Mouse (Mus musculus) heart, embryonic 12.5 days (tissue): ENCODE data around the gene Hnrnpa0. TPM values are rescaled to one million over a fixed set of nuclear protein-coding genes. Genes with fewer than 3 reads are reported as not detected.

Source experiments
- ATAC-seq: fragments of 200-750 bp; cut with Nextera tagmentation; 2 replicates; pipeline ENCODE4 v1.8.0; 2017; ENCODE audit warnings: moderate TSS enrichment, moderate library complexity; ENCODE audit not compliant: insufficient number of reproducible peaks, low FRiP score
- H3K27ac ChIP-seq: fragments of 300-500 bp; sonication (generic); 2 replicates; pipeline ENCODE4 v1.5.1; 2016; ENCODE audit warnings: mild to moderate bottlenecking, moderate library complexity; ENCODE audit not compliant: poor library complexity, severe bottlenecking
- H3K27me3 ChIP-seq: fragments of 300-500 bp; sonication (generic); replicated peaks from 2 replicates; pipeline ENCODE4 v1.6.1; 2016; ENCODE audit warnings: mild to moderate bottlenecking, moderate library complexity
- H3K36me3 ChIP-seq: fragments of 300-500 bp; sonication (generic); 2 replicates; pipeline ENCODE4 v1.6.1; 2016; ENCODE audit warnings: mild to moderate bottlenecking, moderate library complexity
- H3K4me1 ChIP-seq: fragments of 300-500 bp; sonication (generic); replicated peaks from 2 replicates; pipeline ENCODE4 v1.6.1; 2016; ENCODE audit warnings: mild to moderate bottlenecking
- H3K4me2 ChIP-seq: fragments of 300-500 bp; sonication (generic); 2 replicates; pipeline ENCODE4 v1.6.1; 2016; ENCODE audit warnings: mild to moderate bottlenecking, moderate library complexity
- H3K4me3 ChIP-seq: fragments of 300-500 bp; sonication (generic); 2 replicates; pipeline ENCODE4 v1.5.1; 2016; ENCODE audit warnings: mild to moderate bottlenecking
- H3K9ac ChIP-seq: fragments of 300-500 bp; sonication (generic); 2 replicates; pipeline ENCODE4 v1.6.1; 2016; ENCODE audit warnings: mild to moderate bottlenecking, moderate library complexity
- H3K9me3 ChIP-seq: fragments of 300-500 bp; sonication (generic); replicated peaks from 2 replicates; pipeline ENCODE4 v1.6.1; 2016; ENCODE audit warnings: mild to moderate bottlenecking, moderate library complexity
- WGBS: fragments of 180-500 bp; shearing (Covaris S2); methylation state at CpG from one replicate; pipeline ENCODE4 v1.1.7; 2016; 5-methylcytosine and 5-hydroxymethylcytosine counted together
- polyA plus RNA-seq: library from polyadenylated mRNA; unstranded; fragments of >200 nt; fragmentation: Nextera tagmentation; extraction: Ambion mirVana; gene quantifications from 2 replicates; pipeline ENCODE4 v1.2.1, GENCODE M21; 2016

Hnrnpa0 gene
- polyA plus RNA-seq: 21.6 and 21.8 TPM in 2 replicates

DNA sequence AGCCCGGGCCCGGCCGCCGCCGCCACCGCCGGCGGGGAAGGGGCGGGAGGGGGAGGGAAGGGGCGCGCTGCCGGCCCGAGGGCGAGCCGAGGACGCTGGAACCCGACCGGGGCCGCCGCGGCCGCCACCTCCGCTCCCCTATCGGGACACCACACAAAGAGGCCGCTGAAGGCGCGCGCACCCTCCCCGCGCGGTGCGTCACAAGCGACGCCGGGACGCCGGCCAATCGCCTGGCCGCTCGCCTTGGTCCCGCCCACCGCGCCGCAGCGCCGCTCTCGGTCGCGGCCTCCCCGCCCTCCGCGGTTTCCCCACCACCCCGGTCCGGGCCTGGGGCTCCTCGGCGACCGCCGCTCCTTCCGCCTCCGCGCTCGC is at the start of gene Hnrnpa0:
TSS of gene Hnrnpa0 (minus strand) at position 161 of the 372 bp plus-strand sequence.
- Histone ChIP-seq H3K36me3 (peaks cover 9% of the 10 kb centered on the region), H3K4me3 (peak within 1 kb of the TSS; percentile 100), H3K9ac (peak within 1 kb of the TSS; percentile 99), H3K9me3 (0 out of 2 replicates have a peak, but pooled peaks cover 3% of the 10 kb centered on the region), H3K27ac (peak within 1 kb of the TSS; percentile 99), H3K27me3 (no peaks in the 10 kb centered on the region), H3K4me1 (peaks cover 28% of the 10 kb centered on the region), H3K4me2 (peak within 1 kb of the TSS; percentile 89)
- WGBS: under 1% methylated on average over 56 of the region's 62 CpGs
- peak; percentile 97 for ATAC-seq

DNA sequence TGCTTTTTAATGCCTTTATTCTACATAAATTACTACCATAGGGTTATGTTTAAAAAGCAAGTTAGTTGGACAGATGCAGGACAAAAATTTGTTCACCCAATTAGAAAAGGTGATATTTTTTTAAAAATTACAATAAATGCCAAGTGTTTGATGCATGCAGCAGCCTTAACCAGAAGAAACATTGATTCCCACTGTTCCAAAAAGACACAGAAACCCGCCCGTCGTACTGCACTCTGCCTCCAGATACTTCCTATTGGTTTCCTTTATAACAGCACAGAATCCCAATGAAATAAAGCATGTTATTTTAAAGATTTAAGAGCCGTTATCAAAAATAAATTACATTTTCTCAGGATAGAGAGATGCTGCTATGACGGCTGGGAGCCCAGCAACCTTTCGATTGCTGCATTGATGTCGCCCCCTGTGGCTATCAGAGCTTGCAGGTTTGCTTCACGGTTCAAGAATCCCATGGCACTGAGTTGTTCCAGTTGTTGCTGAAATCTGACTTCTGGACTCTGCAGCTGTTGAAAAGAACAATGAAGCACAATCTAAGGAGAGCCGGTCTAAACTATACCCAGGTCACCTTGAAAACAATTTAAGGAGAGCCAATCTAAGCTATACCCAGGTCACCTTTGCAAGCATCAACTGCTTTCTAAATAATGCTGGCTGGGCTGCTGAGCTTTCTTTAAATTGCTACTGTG is 49.3 kb upstream of the Hnrnpa0 start:
- 83% methylated on average over 9 of the region's 9 CpGs for WGBS
- no peak for ATAC-seq

GRCm38 (mm10) chr13:58176105-58176504 is 47.7 kb upstream of the Hnrnpa0 start:
- H3K27ac ChIP-seq: no peak overlapping the region
- H3K36me3 ChIP-seq: peaks cover 58% of the 10 kb centered on the region
- no peak overlapping the region for H3K4me3 ChIP-seq
- no peaks in the 10 kb centered on the region for H3K27me3 ChIP-seq
- H3K9me3 ChIP-seq: no peaks in the 10 kb centered on the region
- no peak overlapping the region for H3K4me2 ChIP-seq
- 88% methylated on average over 3 of the region's 3 CpGs for WGBS
- no peak for ATAC-seq
- H3K9ac ChIP-seq: no peak overlapping the region
- 0 out of 2 replicates have a peak, but pooled peaks cover 3% of the 10 kb centered on the region for H3K4me1 ChIP-seq

More for the DNA sequence above, 49.3 kb upstream of the Hnrnpa0 start:
- peaks cover 62% of the 10 kb centered on the region for H3K36me3 ChIP-seq
- H3K4me1 ChIP-seq: 0 out of 2 replicates have a peak, but pooled peaks cover 3% of the 10 kb centered on the region
- H3K4me2 ChIP-seq: no peak overlapping the region
- H3K9ac ChIP-seq: no peak overlapping the region
- H3K4me3 ChIP-seq: no peak overlapping the region
- H3K27ac ChIP-seq: no peak overlapping the region
- H3K9me3 ChIP-seq: no peaks in the 10 kb centered on the region
- no peaks in the 10 kb centered on the region for H3K27me3 ChIP-seq

DNA sequence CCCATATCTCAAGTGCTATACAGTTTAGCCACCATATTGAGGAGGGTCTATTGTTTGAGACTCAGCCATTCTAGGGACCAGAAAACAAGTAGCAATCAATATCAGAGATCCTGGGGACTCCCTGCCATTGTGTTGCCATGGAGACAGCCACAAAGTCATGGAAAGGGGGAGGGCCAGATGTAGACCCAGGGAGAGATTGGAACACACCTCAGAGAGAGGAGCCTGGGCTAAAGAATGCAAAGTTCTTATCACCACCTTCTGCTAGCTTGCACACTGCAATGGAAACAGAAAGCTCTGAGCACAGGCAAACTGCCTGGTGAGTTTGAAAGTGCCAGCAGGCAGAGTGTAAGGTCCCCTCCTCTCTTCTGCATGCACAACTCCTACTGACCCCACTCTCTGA is 39.8 kb upstream of the Hnrnpa0 start:
- Histone ChIP-seq H3K36me3 (peaks cover 34% of the 10 kb centered on the region), H3K9me3 (peaks cover 3% of the 10 kb centered on the region; the same call in 1 of the 2 replicates), H3K4me3 (no peak overlapping the region)

DNA sequence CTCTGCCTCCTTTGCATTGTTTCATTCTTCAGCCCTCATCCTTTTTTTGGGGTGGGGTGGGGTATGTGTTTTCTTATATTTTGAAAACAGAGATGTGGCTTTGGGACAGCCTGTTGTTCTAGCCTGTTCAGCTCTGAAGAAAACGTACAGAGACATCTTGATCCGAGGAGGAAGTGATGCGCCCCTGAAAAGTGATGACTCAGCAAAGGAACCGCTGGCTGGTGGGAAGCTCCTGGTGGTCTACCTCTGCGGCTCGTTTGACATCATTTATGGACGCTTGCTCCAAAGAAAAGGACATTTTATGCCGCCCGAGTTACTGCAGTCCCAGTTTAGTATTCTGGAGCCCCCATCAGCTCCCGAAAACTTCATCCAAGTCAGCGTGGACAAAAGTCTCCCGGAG is 35.0 kb upstream of the Hnrnpa0 start:
- no peak overlapping the region for H3K4me3 ChIP-seq
- no peak overlapping the region for H3K27ac ChIP-seq
- H3K4me2 ChIP-seq: no peak overlapping the region
- ATAC-seq: no peak
- peaks cover 5% of the 10 kb centered on the region for H3K4me1 ChIP-seq
- WGBS: 94% methylated on average over 12 of the region's 12 CpGs
- no peaks in the 10 kb centered on the region for H3K27me3 ChIP-seq
- no peak overlapping the region for H3K9ac ChIP-seq
- H3K9me3 ChIP-seq: peaks cover 15% of the 10 kb centered on the region
- peaks cover 48% of the 10 kb centered on the region for H3K36me3 ChIP-seq

More for the DNA sequence above, 39.8 kb upstream of the Hnrnpa0 start:
- no peaks in the 10 kb centered on the region for H3K27me3 ChIP-seq
- 0 out of 2 replicates have a peak overlapping the region, but pooled peaks have one; percentile 10 for H3K9ac ChIP-seq
- H3K4me1 ChIP-seq: peaks cover 6% of the 10 kb centered on the region
- no peak overlapping the region for H3K4me2 ChIP-seq
- ATAC-seq: no peak
- H3K27ac ChIP-seq: no peak overlapping the region

- Histone ChIP-seq H3K4me2 (no peak overlapping the region), H3K4me3 (no peak overlapping the region), H3K36me3 (peaks cover 47% of the 10 kb centered on the region), H3K9me3 (peaks cover 15% of the 10 kb centered on the region), H3K27ac (no peak overlapping the region), H3K9ac (no peak overlapping the region), H3K27me3 (no peaks in the 10 kb centered on the region), H3K4me1 (peaks cover 12% of the 10 kb centered on the region)
- no peak for ATAC-seq
- 94% methylated on average over 15 of the region's 15 CpGs for WGBS
Measured at GRCm38 (mm10) chr13:58160761-58161160, 32.4 kb upstream of the Hnrnpa0 start.

- 0 out of 2 replicates have a peak overlapping the region, but pooled peaks have one; percentile 18 for H3K27ac ChIP-seq
- no peaks in the 10 kb centered on the region for H3K27me3 ChIP-seq
- peak overlapping the region; percentile 82 for H3K9ac ChIP-seq
- peak overlapping the region; percentile 92 for H3K4me2 ChIP-seq
- peaks cover 15% of the 10 kb centered on the region for H3K9me3 ChIP-seq
- H3K36me3 ChIP-seq: peaks cover 30% of the 10 kb centered on the region
- 9% methylated on average over 16 of the region's 16 CpGs for WGBS
- peak; percentile 52 for ATAC-seq
- H3K4me1 ChIP-seq: peaks cover 12% of the 10 kb centered on the region
- peak overlapping the region; percentile 89 for H3K4me3 ChIP-seq
Measured at GRCm38 (mm10) chr13:58158099-58158912, 29.9 kb upstream of the Hnrnpa0 start.

- H3K9me3 ChIP-seq: peaks cover 13% of the 10 kb centered on the region
- no peaks in the 10 kb centered on the region for H3K27me3 ChIP-seq
- peak; percentile 90 for ATAC-seq
- WGBS: under 1% methylated on average over 30 of the region's 30 CpGs
- peak within 1 kb of the TSS; percentile 57 for H3K27ac ChIP-seq
- H3K36me3 ChIP-seq: peaks cover 25% of the 10 kb centered on the region
- peaks cover 12% of the 10 kb centered on the region for H3K4me1 ChIP-seq
- H3K9ac ChIP-seq: peak within 1 kb of the TSS; percentile 82
- peak within 1 kb of the TSS; percentile 89 for H3K4me3 ChIP-seq
- peak within 1 kb of the TSS; percentile 92 for H3K4me2 ChIP-seq
Measured at GRCm38 (mm10) chr13:58157447-58158098, 29.2 kb upstream of the Hnrnpa0 start, which contains the start of gene Idnk. Gene Idnk (plus strand): TSS chr13:58157649.

GRCm38 (mm10) chr13:58157036-58157435 is 28.7 kb upstream of the Hnrnpa0 start:
- Histone ChIP-seq H3K27me3 (no peaks in the 10 kb centered on the region), H3K4me3 (peak overlapping the region; percentile 89), H3K4me1 (peaks cover 12% of the 10 kb centered on the region), H3K36me3 (peaks cover 21% of the 10 kb centered on the region), H3K27ac (no peak overlapping the region), H3K9me3 (peaks cover 9% of the 10 kb centered on the region), H3K9ac (peak overlapping the region; percentile 43; the same call in 1 of the 2 replicates), H3K4me2 (peak overlapping the region; percentile 92)
- WGBS: 15% methylated on average over 8 of the region's 8 CpGs
- no peak; the same call in 1 of the 2 replicates for ATAC-seq

GRCm38 (mm10) chr13:58156031-58156430 is 27.7 kb upstream of the Hnrnpa0 start:
- H3K36me3 ChIP-seq: peaks cover 13% of the 10 kb centered on the region
- 84% methylated on average over 2 of the region's 2 CpGs for WGBS

More at GRCm38 (mm10) chr13:58156031-58156430, 27.7 kb upstream of the Hnrnpa0 start:
- no peak overlapping the region for H3K27ac ChIP-seq
- peaks cover 2% of the 10 kb centered on the region for H3K9me3 ChIP-seq
- no peak overlapping the region for H3K4me3 ChIP-seq
- no peak for ATAC-seq
- no peaks in the 10 kb centered on the region for H3K27me3 ChIP-seq
- H3K4me2 ChIP-seq: no peak overlapping the region
- peaks cover 12% of the 10 kb centered on the region for H3K4me1 ChIP-seq
- H3K9ac ChIP-seq: no peak overlapping the region
